Mouse (Mus musculus) midbrain, embryonic 14.5 days (tissue): ENCODE measurements at regions not wholly inside any gene's neighbourhood (a gene's known extent, or its start where the extent isn't known, plus 50 kb on each side); places are given as distances from the start of the nearest gene placed in this dataset.

Experiments
- ATAC-seq: fragments of 200-750 bp; cut with Nextera tagmentation; 2 replicates; pipeline ENCODE4 v1.8.0; 2017; ENCODE audit warnings: moderate number of reproducible peaks, moderate library complexity; ENCODE audit not compliant: low FRiP score, low TSS enrichment
- DNase-seq: peaks from one replicate; pipeline ENCODE4 v3.0.0-alpha.2; 2015
- H3K27ac ChIP-seq: fragments of 300-500 bp; sonication (generic); replicated peaks from 2 replicates; pipeline ENCODE4 v1.5.1; 2014; ENCODE audit warnings: mild to moderate bottlenecking, low read depth, low read length, moderate library complexity
- H3K27me3 ChIP-seq: fragments of 300-500 bp; sonication (generic); 2 replicates; pipeline ENCODE4 v1.6.1; 2014; ENCODE audit warnings: low read length, control low read depth, mixed read lengths; ENCODE audit not compliant: control insufficient read depth, insufficient read depth
- H3K36me3 ChIP-seq: fragments of 300-500 bp; sonication (generic); 2 replicates; pipeline ENCODE4 v1.6.1; 2014; ENCODE audit warnings: low read length, control low read depth; ENCODE audit not compliant: control insufficient read depth, insufficient read depth
- H3K4me1 ChIP-seq: fragments of 300-500 bp; sonication (generic); 2 replicates; pipeline ENCODE4 v1.6.1; 2014; ENCODE audit warnings: mild to moderate bottlenecking, antibody characterized with exemption, low read length, control low read depth; ENCODE audit not compliant: control insufficient read depth, insufficient read depth
- H3K4me2 ChIP-seq: fragments of 300-500 bp; sonication (generic); 2 replicates; pipeline ENCODE4 v1.6.1; 2014; ENCODE audit warnings: mild to moderate bottlenecking, low read length, moderate library complexity
- H3K4me3 ChIP-seq: fragments of 300-500 bp; sonication (generic); replicated peaks from 2 replicates; pipeline ENCODE4 v1.5.1; 2014; ENCODE audit warnings: low read depth, low read length
- H3K9ac ChIP-seq: fragments of 300-500 bp; sonication (generic); replicated peaks from 2 replicates; pipeline ENCODE4 v1.6.1; 2014; ENCODE audit warnings: mild to moderate bottlenecking, low read length, moderate library complexity
- H3K9me3 ChIP-seq: fragments of 300-500 bp; sonication (generic); 2 replicates; pipeline ENCODE4 v1.6.1; 2016; ENCODE audit warnings: low read length, control low read depth, mixed read lengths; ENCODE audit not compliant: control insufficient read depth
- WGBS: fragments of 180-500 bp; shearing (Covaris S2); extraction: QIAGEN DNeasy Blood & Tissue Kit; methylation state at CpG from one replicate; pipeline ENCODE4 v1.1.7; 2014; 5-methylcytosine and 5-hydroxymethylcytosine counted together

DNA sequence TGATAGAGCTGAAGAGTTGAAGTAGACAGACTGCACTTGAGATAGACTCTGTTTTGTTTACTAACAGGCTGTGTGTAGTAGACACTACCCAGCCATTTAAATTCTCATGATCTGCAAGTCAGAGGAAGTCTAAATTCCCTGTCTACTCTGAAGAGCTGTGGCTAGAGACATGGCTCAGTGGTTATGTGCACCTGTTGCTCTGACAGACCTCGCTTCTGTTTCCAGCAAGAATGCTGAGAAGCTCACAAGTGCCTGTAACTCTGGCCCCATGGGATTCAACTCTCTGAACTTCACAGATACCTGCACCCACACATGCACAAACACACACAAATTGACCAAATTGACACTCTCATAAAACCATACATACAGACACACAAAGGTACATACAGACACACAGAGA, 543.4 kb upstream of the Intu start:
- ATAC-seq (no peak), DNase-seq (no peak)
- no peaks in the 10 kb centered on the region for H3K27me3 ChIP-seq
- H3K36me3 ChIP-seq: no peaks in the 10 kb centered on the region
- H3K4me3 ChIP-seq: no peak overlapping the region
- no peak overlapping the region for H3K9ac ChIP-seq
- H3K4me1 ChIP-seq: no peaks in the 10 kb centered on the region
- H3K9me3 ChIP-seq: no peaks in the 10 kb centered on the region
- no peak overlapping the region for H3K27ac ChIP-seq
- H3K4me2 ChIP-seq: no peak overlapping the region
- WGBS: 87% methylated on average over 1 of the region's 1 CpGs

DNA sequence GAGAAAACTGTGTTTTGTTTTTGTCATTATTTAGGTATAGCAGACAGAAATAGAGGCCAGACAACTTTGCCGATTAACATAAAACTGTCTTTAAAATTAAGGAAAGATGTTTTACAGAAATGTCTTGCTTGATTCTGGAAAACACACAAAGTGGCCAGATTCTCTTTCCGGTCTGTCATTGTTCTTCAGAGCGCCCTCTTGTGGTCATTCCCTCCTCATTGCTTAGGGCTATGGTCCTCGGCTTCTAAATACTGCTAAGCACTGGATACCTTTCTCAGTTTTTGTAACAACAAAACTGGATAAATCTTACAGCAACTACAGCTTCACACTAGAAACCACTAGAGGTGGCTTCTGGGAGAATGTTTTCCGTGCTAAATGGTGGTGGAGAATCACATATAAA, 532.5 kb upstream of the Intu start:
- Histone ChIP-seq H3K9ac (no peak overlapping the region), H3K27ac (no peak overlapping the region), H3K9me3 (no peaks in the 10 kb centered on the region), H3K27me3 (no peaks in the 10 kb centered on the region), H3K4me2 (no peak overlapping the region), H3K4me1 (no peaks in the 10 kb centered on the region), H3K4me3 (no peak overlapping the region), H3K36me3 (no peaks in the 10 kb centered on the region)
- no peak for ATAC-seq
- WGBS: 34% methylated on average over 5 of the region's 5 CpGs
- DNase-seq: peak; percentile 87

DNA sequence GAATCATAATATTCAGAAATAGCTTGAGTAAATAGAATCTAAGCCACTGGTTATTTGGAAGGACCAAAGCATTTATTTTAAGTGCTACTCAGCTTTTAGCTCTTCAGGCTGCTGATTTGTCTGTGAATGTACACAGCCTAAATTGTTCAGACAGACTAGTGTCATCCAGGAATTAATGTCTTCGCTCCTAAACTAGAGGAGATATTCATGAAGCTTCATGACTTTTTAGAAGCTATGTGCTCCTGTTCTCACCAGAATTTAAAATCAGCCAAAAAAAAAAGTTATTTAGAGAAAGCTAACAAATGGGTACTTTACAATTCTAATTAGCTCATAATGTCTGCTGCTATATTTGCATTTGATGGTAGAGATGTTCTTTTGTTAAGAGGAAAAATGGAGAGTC, 531.2 kb upstream of the Intu start:
- Histone ChIP-seq H3K4me1 (no peaks in the 10 kb centered on the region), H3K27me3 (no peaks in the 10 kb centered on the region), H3K9me3 (no peaks in the 10 kb centered on the region), H3K4me2 (no peak overlapping the region), H3K27ac (no peak overlapping the region), H3K36me3 (no peaks in the 10 kb centered on the region), H3K9ac (no peak overlapping the region), H3K4me3 (no peak overlapping the region)
- WGBS: 72% methylated on average over 1 of the region's 1 CpGs
- ATAC-seq (no peak), DNase-seq (no peak)

DNA sequence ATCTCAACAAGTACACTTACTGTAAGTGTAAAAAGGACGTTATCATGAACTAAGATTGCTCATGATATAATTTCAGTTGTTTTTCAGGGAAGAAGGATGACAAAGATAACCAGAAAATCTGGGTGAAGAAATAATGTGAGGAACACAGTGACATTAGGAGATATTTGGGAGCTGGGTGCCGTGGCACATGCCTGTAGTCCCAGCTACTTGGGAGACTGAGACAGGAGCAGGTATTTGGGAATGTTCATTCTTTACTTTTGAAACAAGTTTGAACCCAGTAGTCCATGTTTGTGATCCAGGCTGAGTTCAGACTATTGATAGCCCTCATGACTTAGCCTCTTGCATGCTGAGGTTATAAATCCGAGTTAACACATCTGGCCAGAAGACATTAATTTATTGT, 528.2 kb upstream of the Intu start:
- DNase-seq (no peak), ATAC-seq (no peak)
- H3K4me1 ChIP-seq: no peaks in the 10 kb centered on the region
- H3K9me3 ChIP-seq: no peaks in the 10 kb centered on the region
- H3K4me2 ChIP-seq: no peak overlapping the region
- no peaks in the 10 kb centered on the region for H3K36me3 ChIP-seq
- no peaks in the 10 kb centered on the region for H3K27me3 ChIP-seq
- no peak overlapping the region for H3K27ac ChIP-seq
- H3K9ac ChIP-seq: no peak overlapping the region
- no peak overlapping the region for H3K4me3 ChIP-seq
- WGBS: 82% methylated on average over 3 of the region's 3 CpGs

DNA sequence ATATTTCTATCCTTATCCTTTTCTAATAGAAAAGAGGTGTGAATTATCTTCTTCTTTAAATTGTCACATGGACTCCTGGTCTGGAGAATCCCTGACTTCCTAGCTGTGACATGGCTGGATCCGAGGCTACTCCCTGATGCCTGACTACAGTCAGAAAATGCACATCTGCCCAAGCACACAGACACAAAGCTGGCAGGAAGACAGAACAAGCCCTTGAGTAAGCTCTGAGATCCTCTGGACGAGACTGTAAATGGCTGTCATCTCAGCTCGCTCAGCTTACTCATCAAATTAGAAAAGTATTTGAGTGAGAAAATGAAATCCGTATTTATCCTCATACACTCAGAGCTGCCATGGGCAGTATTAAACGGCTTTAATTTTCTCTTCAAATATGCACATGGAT, 521.0 kb upstream of the Intu start:
- Histone ChIP-seq H3K9me3 (no peaks in the 10 kb centered on the region), H3K27me3 (no peaks in the 10 kb centered on the region), H3K36me3 (no peaks in the 10 kb centered on the region), H3K4me2 (no peak overlapping the region), H3K27ac (no peak overlapping the region), H3K4me1 (no peaks in the 10 kb centered on the region), H3K9ac (no peak overlapping the region), H3K4me3 (no peak overlapping the region)
- ATAC-seq (no peak), DNase-seq (no peak)
- 78% methylated on average over 5 of the region's 5 CpGs for WGBS

DNA sequence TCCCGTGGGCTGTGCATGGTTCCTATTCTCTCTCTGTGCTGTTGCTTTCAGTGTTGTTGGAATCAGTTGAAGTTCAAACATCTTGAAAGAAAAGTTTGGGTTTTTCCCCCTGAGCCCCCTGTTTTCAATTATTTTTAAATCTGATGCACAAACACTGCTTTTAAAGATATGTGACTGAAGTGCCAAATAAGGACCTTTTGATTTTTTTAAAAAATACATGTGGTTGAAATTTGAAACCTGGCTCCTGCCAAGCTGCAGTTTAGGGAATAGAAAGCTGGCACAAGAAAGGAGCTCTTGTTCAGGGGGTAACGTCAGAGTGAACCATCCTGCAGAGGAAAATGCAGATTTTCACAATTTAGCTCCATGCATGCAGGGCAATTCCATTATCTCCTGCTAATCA, 509.4 kb upstream of the Intu start:
- H3K36me3 ChIP-seq: no peaks in the 10 kb centered on the region
- no peak overlapping the region for H3K4me2 ChIP-seq
- no peaks in the 10 kb centered on the region for H3K9me3 ChIP-seq
- ATAC-seq (no peak), DNase-seq (no peak)
- no peaks in the 10 kb centered on the region for H3K27me3 ChIP-seq
- H3K4me1 ChIP-seq: no peaks in the 10 kb centered on the region
- H3K27ac ChIP-seq: no peak overlapping the region
- 40% methylated on average over 2 of the region's 2 CpGs for WGBS
- H3K9ac ChIP-seq: no peak overlapping the region
- H3K4me3 ChIP-seq: no peak overlapping the region

DNA sequence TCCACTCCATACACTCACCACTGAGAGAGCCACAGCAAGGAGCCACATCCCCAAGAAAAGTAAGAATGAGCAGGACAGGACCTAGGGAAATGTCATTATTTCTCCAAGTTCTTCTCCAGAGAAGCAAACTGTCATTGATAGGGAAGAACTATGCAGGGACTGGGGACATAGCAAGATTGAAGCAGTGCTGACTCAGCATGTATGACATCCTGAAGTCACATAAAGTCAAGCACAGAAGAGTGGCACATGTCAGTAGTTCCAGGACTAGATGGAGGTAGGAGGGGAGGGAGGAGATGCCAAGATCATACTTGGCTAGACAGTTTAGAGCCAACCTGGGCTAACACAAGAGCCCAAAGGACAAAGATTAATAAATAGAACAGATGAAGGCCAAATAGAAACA, 503.4 kb upstream of the Intu start:
- no peaks in the 10 kb centered on the region for H3K9me3 ChIP-seq
- DNase-seq (no peak), ATAC-seq (no peak)
- no peak overlapping the region for H3K9ac ChIP-seq
- no peak overlapping the region for H3K4me2 ChIP-seq
- H3K4me1 ChIP-seq: no peaks in the 10 kb centered on the region
- H3K27me3 ChIP-seq: no peaks in the 10 kb centered on the region
- H3K4me3 ChIP-seq: no peak overlapping the region
- H3K27ac ChIP-seq: no peak overlapping the region
- H3K36me3 ChIP-seq: no peaks in the 10 kb centered on the region

DNA sequence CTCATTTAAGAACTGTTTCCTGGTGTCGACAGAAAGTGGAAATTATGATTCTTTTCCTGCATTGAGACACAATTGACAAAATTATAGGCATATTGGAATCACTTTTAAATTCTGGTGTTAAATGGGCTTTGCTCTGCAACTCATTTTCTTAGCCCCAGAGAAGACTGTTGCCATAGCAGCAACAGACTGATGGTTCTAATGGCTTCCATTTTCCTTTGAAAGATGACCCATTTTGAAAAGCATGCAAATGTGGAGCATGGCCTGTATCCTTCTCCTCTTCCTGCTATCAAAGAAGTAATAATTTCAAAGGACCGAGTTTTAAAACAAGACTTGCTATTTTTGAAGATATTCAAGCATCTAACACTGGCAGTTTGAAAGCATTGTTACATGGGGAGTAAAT, 494.9 kb upstream of the Intu start:
- H3K4me1 ChIP-seq: no peaks in the 10 kb centered on the region
- ATAC-seq: no peak
- H3K27me3 ChIP-seq: no peaks in the 10 kb centered on the region
- H3K4me2 ChIP-seq: no peak overlapping the region
- no peaks in the 10 kb centered on the region for H3K36me3 ChIP-seq
- H3K9ac ChIP-seq: no peak overlapping the region
- no peaks in the 10 kb centered on the region for H3K9me3 ChIP-seq
- WGBS: 72% methylated on average over 2 of the region's 2 CpGs
- DNase-seq: peak; percentile 64
- no peak overlapping the region for H3K27ac ChIP-seq
- no peak overlapping the region for H3K4me3 ChIP-seq

DNA sequence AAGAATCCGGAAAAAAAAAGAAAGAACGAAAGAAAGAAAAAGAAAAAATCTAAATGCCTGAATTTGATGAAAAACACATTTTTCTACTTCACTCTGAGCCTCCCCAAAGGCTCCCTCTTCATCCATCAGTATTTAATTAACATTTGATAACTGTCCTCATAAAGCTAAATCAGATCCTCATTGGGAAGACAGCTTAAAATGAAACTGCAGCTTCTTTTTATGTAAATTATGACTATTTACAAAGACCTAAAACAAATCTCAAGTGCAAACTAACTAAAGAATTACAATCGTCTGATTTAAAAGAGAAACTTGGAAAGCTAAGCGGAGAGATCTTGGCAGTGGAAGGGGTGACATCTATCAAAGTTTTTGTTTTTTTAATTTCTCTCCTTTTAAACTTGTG, 481.4 kb upstream of the Intu start:
- H3K9ac ChIP-seq: no peak overlapping the region
- H3K4me1 ChIP-seq: no peaks in the 10 kb centered on the region
- no peak overlapping the region for H3K4me2 ChIP-seq
- H3K9me3 ChIP-seq: no peaks in the 10 kb centered on the region
- H3K27ac ChIP-seq: no peak overlapping the region
- no peaks in the 10 kb centered on the region for H3K27me3 ChIP-seq
- DNase-seq (no peak), ATAC-seq (no peak)
- WGBS: 82% methylated on average over 4 of the region's 4 CpGs
- H3K4me3 ChIP-seq: no peak overlapping the region
- H3K36me3 ChIP-seq: no peaks in the 10 kb centered on the region
